Comparison of ENCODE assay signal across 20 mouse cellular contexts in genomic region chr10:94734829-94735228, GRCm38 (mm10).
"Had no signal": no experiment of that assay in that cellular context is flagged by ENCODE, and none has a peak within 500 bp of the region (broad histone marks: within the 10 kb centered on the region; RNA-seq: fewer than 3 reads in every experiment).

No protein-coding gene starts in this region.

- H3K9ac ChIP-seq: kidney, embryonic 15.5 days; limb, embryonic 12.5 days; limb, embryonic 15.5 days; lung, embryonic 15.5 days; midbrain, embryonic 12.5 days; midbrain, embryonic 15.5 days; neural tube, embryonic 12.5 days; neural tube, embryonic 15.5 days had no signal

- H3K36me3 ChIP-seq: kidney, embryonic 15.5 days; limb, embryonic 15.5 days; midbrain, embryonic 12.5 days; midbrain, embryonic 15.5 days; neural tube, embryonic 12.5 days; neural tube, embryonic 15.5 days had no signal

- H3K4me2 ChIP-seq: kidney, embryonic 15.5 days; limb, embryonic 12.5 days; limb, embryonic 15.5 days; lung, embryonic 15.5 days; midbrain, embryonic 12.5 days; midbrain, embryonic 15.5 days; neural tube, embryonic 12.5 days; neural tube, embryonic 15.5 days had no signal

- H3K9me3 ChIP-seq: kidney, embryonic 15.5 days; limb, embryonic 12.5 days; limb, embryonic 15.5 days; lung, embryonic 15.5 days; midbrain, embryonic 12.5 days; midbrain, embryonic 15.5 days; neural tube, embryonic 12.5 days; neural tube, embryonic 15.5 days had no signal

- H3K27ac ChIP-seq: kidney, embryonic 15.5 days; limb, embryonic 12.5 days; limb, embryonic 15.5 days; lung, embryonic 15.5 days; midbrain, embryonic 12.5 days; midbrain, embryonic 15.5 days; neural tube, embryonic 12.5 days; neural tube, embryonic 15.5 days; stomach, postnatal 0 days had no signal

- H3K4me1 ChIP-seq: kidney, embryonic 15.5 days; limb, embryonic 15.5 days; lung, embryonic 15.5 days; midbrain, embryonic 12.5 days; midbrain, embryonic 15.5 days; neural tube, embryonic 12.5 days; neural tube, embryonic 15.5 days had no signal

- ATAC-seq: midbrain, embryonic 15.5 days had no signal

- H3K27me3 ChIP-seq: kidney, embryonic 15.5 days; limb, embryonic 12.5 days; limb, embryonic 15.5 days; lung, embryonic 15.5 days; midbrain, embryonic 12.5 days; midbrain, embryonic 15.5 days; neural tube, embryonic 12.5 days; neural tube, embryonic 15.5 days had no signal

- DNase-seq: kidney, adult 2 months; kidney, postnatal 14 days; kidney, postnatal 4 days; left cerebral cortex, postnatal 4 days; lung, adult 18-20 months; lung, postnatal 10 days; lung, postnatal 36 days; right cerebral cortex, adult 18-20 months; right cerebral cortex, postnatal 14 days; right cerebral cortex, postnatal 4 days; thymus, postnatal 25 days had no signal

- H3K4me3 ChIP-seq: kidney, embryonic 15.5 days; limb, embryonic 12.5 days; limb, embryonic 15.5 days; lung, embryonic 15.5 days; midbrain, embryonic 12.5 days; midbrain, embryonic 15.5 days; neural tube, embryonic 12.5 days; neural tube, embryonic 15.5 days had no signal
